Mouse (Mus musculus): ENCODE data around the gene Pias4.
"Not testable (repeated sequence)": the region's sequence is repeated elsewhere in the genome, so short reads cannot be mapped to it uniquely, and the experiment has no call there.

Gene Pias4

GRCm38 (mm10) chr10:81167200-81168086 lies at the start of gene Pias4:
Gene Pias4, minus strand, starts transcription at chr10:81167923.
- DNase-seq (ENCODE audit: low spot score in 2 of 2) = peak; percentile 99 to 100

DNA sequence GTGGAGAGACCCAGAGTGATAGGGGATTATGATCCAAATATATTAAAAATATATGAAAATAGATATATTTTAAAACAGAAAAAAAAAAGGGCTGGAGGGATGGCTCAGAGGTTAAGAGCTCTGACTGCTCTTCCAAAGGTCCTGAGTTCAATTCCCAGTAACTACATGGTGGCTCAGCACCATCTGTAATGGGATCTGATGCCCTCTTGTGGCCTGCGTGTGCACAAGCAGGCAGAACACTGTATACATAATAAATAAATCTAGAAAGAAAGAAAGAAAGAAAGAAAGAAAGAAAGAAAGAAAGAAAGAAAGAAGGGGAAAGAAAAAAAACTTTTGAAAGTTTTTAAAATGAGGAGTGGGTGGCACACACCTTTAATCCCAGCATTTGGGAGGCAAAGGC lies 49.5 kb upstream of the Pias4 start:
- DNase-seq (ENCODE audit: low spot score in 2 of 2) = not testable (repeated sequence)

DNA sequence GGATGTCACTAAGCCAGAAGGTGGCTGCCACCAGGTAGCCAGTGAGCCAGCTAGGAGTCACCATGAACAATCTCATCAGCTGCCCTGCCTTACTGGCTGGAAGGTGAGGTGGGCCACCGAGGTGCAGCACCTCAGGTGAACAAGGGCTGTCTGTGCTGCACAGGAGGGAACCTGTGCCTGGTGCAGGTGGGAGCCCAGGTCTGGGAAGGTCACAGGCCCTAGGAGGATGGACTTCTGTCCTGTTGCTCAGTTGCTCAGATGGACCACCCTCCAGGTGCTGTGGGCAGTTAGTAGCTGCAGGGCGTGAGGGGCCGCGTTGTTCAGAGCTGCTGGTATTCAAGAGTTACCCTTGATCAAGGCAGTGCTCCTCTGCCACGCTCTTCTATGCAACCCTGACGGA lies 49.1 kb upstream of the Pias4 start:
- no peak for DNase-seq (ENCODE audit: low spot score in 2 of 2)

DNA sequence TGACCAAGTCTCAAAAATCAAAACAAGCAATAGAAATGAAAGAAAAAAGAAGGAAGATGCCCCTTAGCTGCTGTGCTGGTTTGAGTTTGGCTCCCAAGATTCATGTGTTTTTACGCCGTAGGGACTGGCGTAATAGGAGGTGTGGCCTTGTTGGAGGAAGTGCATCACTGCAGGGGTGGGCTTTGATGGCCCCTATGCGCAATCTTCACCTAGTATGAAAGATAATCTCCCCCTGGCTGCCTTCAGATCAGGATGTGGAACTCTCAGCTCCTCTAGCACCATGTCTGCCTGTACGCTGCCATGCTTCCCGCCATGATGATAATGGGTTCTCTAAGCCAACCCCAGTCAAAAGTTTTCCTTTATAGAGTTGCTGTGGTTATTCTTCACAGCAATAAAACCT lies 48.5 kb upstream of the Pias4 start:
- no peak for DNase-seq (ENCODE audit: low spot score in 2 of 2)

- no peak for DNase-seq (ENCODE audit: low spot score in 2 of 2)
Observed at GRCm38 (mm10) chr10:81210154-81210553, 42.4 kb upstream of the Pias4 start.

- DNase-seq (ENCODE audit: low spot score in 2 of 2) = no peak
Observed at GRCm38 (mm10) chr10:81204137-81204536, 36.4 kb upstream of the Pias4 start.

DNA sequence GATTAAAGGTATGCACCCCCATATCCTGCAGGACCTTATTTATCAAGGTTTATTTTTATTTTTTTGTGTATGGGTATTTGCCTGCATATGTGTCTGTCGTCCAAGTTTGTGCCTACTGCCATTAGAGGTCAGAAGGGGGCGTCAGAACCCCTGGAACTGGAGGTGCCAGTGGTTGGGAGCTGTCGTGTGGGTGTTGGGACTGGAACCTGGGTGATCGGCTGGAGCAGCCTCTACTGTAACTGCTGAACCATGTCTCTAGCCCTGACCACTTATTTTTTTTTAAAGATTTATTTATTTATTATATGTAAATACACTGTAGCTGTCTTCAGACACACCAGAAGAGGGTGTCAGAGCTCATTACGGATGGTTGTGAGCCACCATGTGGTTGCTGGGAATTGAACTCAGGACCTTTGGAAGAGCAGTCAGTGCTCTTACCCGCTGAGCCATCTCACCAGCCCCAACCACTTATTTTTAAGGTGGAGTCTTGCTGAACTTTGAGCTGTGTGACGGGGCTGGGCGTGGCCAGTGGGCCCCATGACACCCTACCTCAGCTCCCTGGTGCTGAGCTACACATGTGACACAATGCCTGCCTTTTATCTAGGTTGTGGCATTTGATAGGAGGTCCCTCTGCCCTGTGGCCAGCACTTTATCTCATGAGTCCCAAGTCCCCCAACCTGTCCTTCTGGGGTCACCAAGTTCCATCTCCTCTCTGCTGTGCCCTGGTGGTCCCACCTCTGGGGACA lies 35.4 kb upstream of the Pias4 start:
- no peak for DNase-seq (ENCODE audit: low spot score in 2 of 2)

DNA sequence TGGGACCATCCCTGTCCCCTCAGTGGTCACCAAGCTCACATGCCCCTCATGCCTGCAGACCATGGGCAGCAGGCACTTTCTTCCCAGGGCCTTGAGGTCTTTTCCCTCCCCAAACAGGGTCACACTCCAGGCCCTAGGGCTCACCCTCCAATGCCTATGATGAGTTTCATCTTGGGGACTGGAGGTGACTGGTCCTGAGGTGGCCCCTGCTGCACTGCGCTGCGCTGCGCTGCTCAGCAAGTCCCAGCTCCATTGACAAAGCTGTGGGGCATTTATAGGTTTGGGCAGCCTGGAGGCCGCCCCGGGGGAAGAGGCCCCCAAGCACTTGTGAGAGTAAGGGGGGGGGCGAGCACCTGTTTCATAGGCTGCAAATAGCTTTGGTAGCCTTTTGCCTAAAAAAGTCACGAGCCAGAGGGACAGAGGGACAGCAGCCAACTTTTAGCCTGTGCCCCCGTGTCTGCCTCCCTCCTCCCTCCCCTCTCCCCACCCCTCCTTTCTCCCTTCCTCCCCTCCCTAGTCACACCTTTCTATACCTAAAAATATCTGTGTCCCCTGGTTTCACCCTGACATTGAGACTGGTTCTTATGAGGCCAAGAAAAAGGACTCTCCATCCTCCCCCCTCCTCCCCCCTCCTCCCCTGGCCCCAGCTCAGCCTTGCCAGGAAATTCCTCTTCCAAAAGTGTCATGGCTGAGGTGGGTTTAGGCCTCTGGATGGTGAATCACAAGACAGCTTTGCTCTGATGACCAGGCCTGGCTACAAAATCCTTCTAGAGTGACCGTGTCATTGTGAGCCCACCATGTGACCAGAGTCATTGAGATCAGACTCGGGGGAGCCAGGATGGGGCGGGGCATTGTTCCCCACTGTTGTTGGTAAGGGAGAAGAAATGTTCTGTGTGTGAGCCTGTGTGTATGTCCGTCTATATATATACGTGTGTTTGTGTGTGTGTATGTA lies 34.4 kb upstream of the Pias4 start, which contains the start of gene Nmrk2:
Nmrk2 (minus strand) TSS at position 245 of the 952 bp plus-strand sequence.
- DNase-seq (ENCODE audit: low spot score in 2 of 2) = no peak

- DNase-seq (ENCODE audit: low spot score in 2 of 2) = no peak
Observed at GRCm38 (mm10) chr10:81200605-81201287, 33.0 kb upstream of the Pias4 start.

- DNase-seq (ENCODE audit: low spot score in 2 of 2) = no peak
Observed at GRCm38 (mm10) chr10:81200141-81200540, 32.4 kb upstream of the Pias4 start.

DNA sequence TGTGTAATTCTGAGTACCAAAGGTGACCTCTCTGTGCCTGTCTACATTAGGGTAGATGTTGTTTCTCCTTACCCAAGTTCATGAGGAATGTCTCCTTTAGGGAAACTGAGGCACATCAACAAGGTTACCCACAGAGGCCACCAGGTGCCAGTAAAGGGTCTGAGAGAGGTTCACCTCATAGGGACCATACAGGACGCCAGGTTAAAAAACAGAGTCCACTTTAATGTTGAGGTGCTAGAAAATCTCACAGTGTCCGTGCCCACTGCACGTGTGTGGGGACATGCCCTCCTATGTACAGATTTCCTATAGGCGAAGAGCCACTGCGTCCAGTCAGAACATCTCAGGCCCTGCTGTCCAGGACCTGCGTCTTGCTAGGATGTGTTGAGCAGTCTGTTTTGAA lies 31.3 kb upstream of the Pias4 start:
- no peak for DNase-seq (ENCODE audit: low spot score in 2 of 2)

GRCm38 (mm10) chr10:81198230-81198629 lies 30.5 kb upstream of the Pias4 start:
- DNase-seq (ENCODE audit: low spot score in 2 of 2) = peak in 1 of 2 experiments; percentile 73

DNA sequence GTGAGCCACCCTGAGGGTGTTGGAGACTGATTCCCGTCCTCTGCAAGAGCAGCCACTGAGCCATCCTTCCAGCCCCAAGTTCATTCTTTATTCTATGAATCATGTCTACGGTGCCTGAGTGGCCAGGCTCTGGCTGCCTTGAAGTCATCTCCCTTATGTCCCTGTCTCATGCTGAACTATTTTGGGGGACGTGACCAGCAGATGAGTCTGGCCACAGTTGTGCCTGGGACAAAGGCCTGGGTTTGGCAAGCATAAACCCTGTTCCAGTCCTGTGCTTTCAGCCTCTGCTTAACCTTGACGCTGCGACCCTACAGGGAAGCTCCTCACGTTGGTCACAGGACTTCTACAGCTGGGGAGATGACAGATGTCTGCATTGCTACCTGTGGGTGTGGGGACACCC lies 29.6 kb upstream of the Pias4 start:
- DNase-seq (ENCODE audit: low spot score in 2 of 2) = no peak

DNA sequence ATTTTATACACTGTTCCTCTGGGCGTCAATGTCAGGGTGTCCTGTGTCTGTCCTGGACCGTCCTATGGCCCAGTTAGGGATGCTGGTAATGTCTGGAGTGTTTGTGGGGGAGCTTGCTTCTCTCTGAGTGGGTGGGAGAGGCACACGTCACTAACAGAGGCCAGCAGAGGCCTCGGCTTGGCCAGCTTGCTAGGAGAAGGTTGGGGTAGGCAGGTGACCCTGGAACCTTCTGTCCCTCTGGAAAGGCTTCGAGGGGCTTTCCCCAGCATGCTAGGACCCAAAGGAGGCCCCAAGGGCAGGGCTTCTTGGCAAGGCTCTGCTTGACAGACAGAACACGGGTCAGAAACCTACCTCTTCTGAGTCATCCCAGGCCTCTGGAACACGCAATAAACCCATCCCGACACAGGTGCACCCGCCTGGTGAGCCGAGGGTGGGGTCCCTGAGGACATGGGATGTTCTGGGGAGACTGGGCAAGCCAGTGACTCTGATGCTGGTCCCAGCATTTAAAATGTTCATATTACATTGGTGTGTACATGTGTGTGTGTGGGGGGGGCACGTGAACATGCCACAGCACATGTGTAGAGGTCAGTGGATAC lies 28.8 kb upstream of the Pias4 start:
- DNase-seq (ENCODE audit: low spot score in 2 of 2) = no peak

- DNase-seq (ENCODE audit: low spot score in 2 of 2) = no peak
Observed at GRCm38 (mm10) chr10:81195300-81195699, 27.6 kb upstream of the Pias4 start.

DNA sequence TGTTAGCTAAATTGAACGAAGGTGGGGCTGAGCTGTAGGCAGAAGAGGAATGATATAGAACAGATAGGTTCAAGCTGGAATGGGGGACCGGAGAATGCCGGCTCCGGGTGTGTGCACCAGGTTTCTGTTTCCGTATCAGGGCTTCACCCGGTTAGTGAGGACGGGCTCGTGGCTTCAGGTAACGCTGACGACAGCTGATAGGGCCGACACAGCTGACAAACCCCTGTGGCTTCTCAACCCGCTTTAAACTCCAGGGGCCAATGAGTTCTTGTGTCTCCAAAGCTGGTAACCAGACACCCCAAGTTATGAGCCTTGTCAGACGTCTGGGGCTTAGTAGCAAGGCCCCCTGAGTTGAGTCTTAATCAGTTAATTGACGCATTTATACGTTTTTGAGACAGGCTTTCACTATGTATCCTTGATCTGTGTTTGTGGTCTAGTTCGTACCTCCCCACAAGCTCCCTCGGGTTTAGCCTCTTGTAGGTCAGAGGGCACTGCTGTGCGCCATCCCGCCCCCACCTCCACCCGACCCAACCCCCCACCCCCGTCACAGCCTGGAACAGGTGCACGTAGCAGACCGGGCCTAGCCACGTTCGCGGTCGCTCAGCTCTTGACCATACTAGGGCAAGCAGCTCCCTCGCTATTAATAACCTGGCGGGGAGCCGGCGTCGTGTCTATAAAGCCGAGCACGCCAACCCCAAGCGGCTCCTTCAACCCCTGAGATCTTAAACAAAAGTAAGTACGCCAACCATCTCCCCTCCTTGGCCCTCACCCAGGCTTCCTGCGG lies 26.5 kb upstream of the Pias4 start:
- no peak for DNase-seq (ENCODE audit: low spot score in 2 of 2)

DNA sequence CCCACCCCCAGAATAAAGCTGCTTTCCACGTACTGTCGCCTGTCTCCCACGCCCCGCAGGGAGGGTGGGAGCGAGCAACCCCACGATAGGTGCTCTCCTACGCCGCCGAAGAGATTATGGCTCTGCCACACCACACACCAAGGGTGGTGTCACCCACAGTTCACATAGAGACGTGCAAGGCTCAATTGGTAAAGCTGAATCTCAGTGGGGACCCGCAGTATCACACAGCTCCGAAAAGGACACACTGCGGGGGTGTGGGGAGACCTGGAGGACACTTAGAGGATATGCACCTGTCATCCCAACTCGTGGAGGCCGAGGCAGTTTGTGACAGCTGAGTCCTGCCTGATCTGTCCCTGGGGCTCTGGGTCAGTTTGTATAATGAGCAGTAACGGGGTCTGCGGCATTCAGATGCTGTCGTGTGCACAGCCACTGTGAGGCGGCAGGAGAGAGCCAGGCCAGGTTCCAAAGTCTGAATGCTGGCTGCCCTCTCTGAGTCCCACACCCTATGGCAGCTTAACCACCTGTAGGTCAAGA lies 25.3 kb upstream of the Pias4 start:
- no peak for DNase-seq (ENCODE audit: low spot score in 2 of 2)

GRCm38 (mm10) chr10:81192270-81192967 lies 24.7 kb upstream of the Pias4 start:
- DNase-seq (ENCODE audit: low spot score in 2 of 2) = peak in 1 of 2 experiments; percentile 78
